Comparison of ENCODE assay signal across 26 mouse cellular contexts in the genomic region with DNA sequence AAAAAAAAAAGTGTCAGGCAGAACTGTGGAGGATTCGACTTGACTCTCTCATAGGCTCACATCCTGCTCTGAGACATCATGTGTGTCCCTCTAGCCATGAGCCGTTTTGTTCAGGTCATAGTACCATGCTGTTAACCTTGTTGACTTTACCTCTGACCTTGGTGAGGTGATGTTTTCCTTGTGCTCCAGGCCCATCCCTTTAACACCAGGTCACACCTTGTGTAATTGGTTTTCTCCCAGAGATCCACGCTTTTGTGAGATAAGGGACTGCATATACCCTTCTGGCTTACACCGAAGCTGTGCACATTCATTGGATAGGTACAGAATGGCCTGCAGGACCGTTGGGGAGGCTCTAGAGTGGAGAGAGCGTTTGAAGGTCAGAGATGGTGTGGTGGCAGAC. TPM values are rescaled to one million over a fixed set of nuclear protein-coding genes. Genes with fewer than 3 reads are reported as not detected.
DNase-seq lines count a peak whose midpoint lies in the region; ATAC-seq and TF ChIP-seq lines count a peak whose summit lies in the region.
"Had no signal": no experiment of that assay in that cellular context is flagged by ENCODE, and none has a peak within 500 bp of the region (broad histone marks: within the 10 kb centered on the region; RNA-seq: fewer than 3 reads in every experiment).

No protein-coding gene starts in this region.

- WGBS in heart, embryonic 16.5 days, result 58% methylated on average over 6 of the region's 6 CpGs
- WGBS in intestine, embryonic 16.5 days, result 56% methylated on average over 6 of the region's 6 CpGs
- WGBS in liver, embryonic 14.5 days (ENCODE audit: insufficient replicate concordance), result 55% methylated on average over 6 of the region's 6 CpGs
- WGBS in stomach, postnatal 0 days, result 63% methylated on average over 6 of the region's 6 CpGs

- H3K9me3 ChIP-seq in heart, embryonic 16.5 days (replicated peaks; ENCODE audit: control insufficient read depth, low read length), result no peaks in the 10 kb centered on the region
- no peaks in the 10 kb centered on the region for H3K9me3 ChIP-seq in intestine, embryonic 16.5 days (ENCODE audit: control insufficient read depth, low read length)
- H3K9me3 ChIP-seq in liver, embryonic 14.5 days (ENCODE audit: control insufficient read depth, low read length), result no peaks in the 10 kb centered on the region
- H3K9me3 ChIP-seq in stomach, postnatal 0 days (ENCODE audit: control insufficient read depth, low read length), result no peaks in the 10 kb centered on the region
- H3K9me3 ChIP-seq: heart, embryonic 13.5 days; hindbrain, embryonic 15.5 days; neural tube, embryonic 12.5 days had no signal

- H3K9ac ChIP-seq in heart, embryonic 16.5 days (ENCODE audit: low read length), result no peak overlapping the region
- no peak overlapping the region for H3K9ac ChIP-seq in intestine, embryonic 16.5 days (ENCODE audit: low read depth, low read length)
- no peak overlapping the region for H3K9ac ChIP-seq in liver, embryonic 14.5 days (replicated peaks)
- no peak overlapping the region for H3K9ac ChIP-seq in stomach, postnatal 0 days (ENCODE audit: low read length)
- H3K9ac ChIP-seq: heart, embryonic 13.5 days; hindbrain, embryonic 15.5 days; lung, embryonic 14.5 days; neural tube, embryonic 12.5 days had no signal

- no peak overlapping the region for H3K4me3 ChIP-seq in heart, embryonic 16.5 days (ENCODE audit: low read length)
- no peak overlapping the region for H3K4me3 ChIP-seq in intestine, embryonic 16.5 days (ENCODE audit: low read length)
- H3K4me3 ChIP-seq in liver, embryonic 14.5 days (ENCODE audit: insufficient read depth in 1 of 2, low read depth in 2 of 2, low read length in 2 of 2), result no peak overlapping the region
- H3K4me3 ChIP-seq in stomach, postnatal 0 days (ENCODE audit: low read depth, low read length), result no peak overlapping the region
- H3K4me3 ChIP-seq in left cerebral cortex, adult 2 months, result no peak overlapping the region
- H3K4me3 ChIP-seq: heart, embryonic 13.5 days; hindbrain, embryonic 15.5 days; megakaryocyte, embryonic 14.5 days; neural tube, embryonic 12.5 days had no signal

- no peaks in the 10 kb centered on the region for H3K27me3 ChIP-seq in heart, embryonic 16.5 days (ENCODE audit: control insufficient read depth, insufficient read depth, low read length)
- no peaks in the 10 kb centered on the region for H3K27me3 ChIP-seq in intestine, embryonic 16.5 days (replicated peaks; ENCODE audit: control insufficient read depth, insufficient read depth, low read length)
- no peaks in the 10 kb centered on the region for H3K27me3 ChIP-seq in liver, embryonic 14.5 days (ENCODE audit: control insufficient read depth, insufficient read depth, low read length)
- H3K27me3 ChIP-seq in stomach, postnatal 0 days (ENCODE audit: control insufficient read depth, insufficient read depth, low read length), result no peaks in the 10 kb centered on the region
- H3K27me3 ChIP-seq: heart, embryonic 13.5 days; hindbrain, embryonic 15.5 days; neural tube, embryonic 12.5 days had no signal

- DNase-seq in heart, adult 11 months, result no peak
- no peak for DNase-seq in liver, embryonic 14.5 days (ENCODE audit: low read depth in 3 of 3, low spot score in 3 of 3)
- DNase-seq in stomach, postnatal 0 days (ENCODE audit: low spot score), result no peak
- DNase-seq in left cerebral cortex, adult 2 months (ENCODE audit: extremely low spot score in 1 of 2, low spot score in 2 of 2), result no peak
- no peak for DNase-seq in thymus, postnatal 25 days
- DNase-seq: adrenal gland, adult 8-10 months; cerebellum, adult 2 months; cerebellum, postnatal 25 days; embryo, embryonic 11 days; gastrocnemius, postnatal 10 days; heart, postnatal 4 days; kidney, adult 2 months; lung, embryonic 14.5 days; lung, postnatal 36 days; midbrain, embryonic 14.5 days; right cerebral cortex, postnatal 25 days; thymus, postnatal 36 days had no signal

- intact Hi-C loops in left cerebral cortex, adult 2 months (cut with DNase I), result no loop called here

- no peaks in the 10 kb centered on the region for H3K36me3 ChIP-seq in heart, embryonic 16.5 days (ENCODE audit: control insufficient read depth, insufficient read depth)
- no peaks in the 10 kb centered on the region for H3K36me3 ChIP-seq in intestine, embryonic 16.5 days (ENCODE audit: control insufficient read depth, insufficient read depth, low read length)
- no peaks in the 10 kb centered on the region for H3K36me3 ChIP-seq in liver, embryonic 14.5 days (replicated peaks; ENCODE audit: control insufficient read depth, insufficient read depth, low read depth)
- H3K36me3 ChIP-seq in stomach, postnatal 0 days (ENCODE audit: control insufficient read depth, insufficient read depth, low read length), result no peaks in the 10 kb centered on the region
- H3K36me3 ChIP-seq: heart, embryonic 13.5 days; hindbrain, embryonic 15.5 days had no signal

- no peak for TF ChIP-seq EP300 in liver, embryonic 14.5 days (IDR thresholded peaks at IDR 0.05; ENCODE audit: low read depth)
- no peak for TF ChIP-seq EP300 in stomach, postnatal 0 days (optimal IDR thresholded peaks at IDR 0.05)

- TF ChIP-seq CTCF in liver, embryonic 14.5 days (IDR thresholded peaks at IDR 0.05; ENCODE audit: low read depth), result no peak
- no peak for TF ChIP-seq CTCF in stomach, postnatal 0 days (IDR thresholded peaks at IDR 0.05; ENCODE audit: low read depth)
- no peak for TF ChIP-seq CTCF in left cerebral cortex, adult 2 months (IDR thresholded peaks at IDR 0.05)

- H3K4me1 ChIP-seq in heart, embryonic 16.5 days (ENCODE audit: control insufficient read depth, insufficient read depth, low read length), result peaks cover 21% of the 10 kb centered on the region
- H3K4me1 ChIP-seq in intestine, embryonic 16.5 days (ENCODE audit: control insufficient read depth, insufficient read depth, low read length), result peaks cover 14% of the 10 kb centered on the region; the same call in 1 of the 2 replicates
- peaks cover 0 to 13% of the 10 kb centered on the region in 2 experiments; a peak in 2 of 4 replicates for H3K4me1 ChIP-seq in liver, embryonic 14.5 days (replicated peaks; ENCODE audit: control insufficient read depth in 2 of 2, insufficient read depth in 2 of 2, low read length in 1 of 2)
- H3K4me1 ChIP-seq in stomach, postnatal 0 days (replicated peaks; ENCODE audit: control insufficient read depth, insufficient read depth), result no peaks in the 10 kb centered on the region
- H3K4me1 ChIP-seq: megakaryocyte, embryonic 14.5 days had no signal

- H3K27ac ChIP-seq in heart, embryonic 16.5 days (ENCODE audit: low read length), result 0 out of 2 replicates have a peak overlapping the region, but pooled peaks have one; percentile 21
- H3K27ac ChIP-seq in intestine, embryonic 16.5 days (ENCODE audit: low read length), result 0 out of 2 replicates have a peak overlapping the region, but pooled peaks have one; percentile 20
- no peak overlapping the region for H3K27ac ChIP-seq in liver, embryonic 14.5 days
- no peak overlapping the region for H3K27ac ChIP-seq in stomach, postnatal 0 days (replicated peaks)
- H3K27ac ChIP-seq in left cerebral cortex, adult 2 months, result no peak overlapping the region
- H3K27ac ChIP-seq: heart, embryonic 13.5 days; hindbrain, embryonic 15.5 days; kidney, postnatal 0 days; neural tube, embryonic 12.5 days had no signal

- ATAC-seq in heart, embryonic 16.5 days (replicated peaks; ENCODE audit: extremely low read depth, insufficient read depth, low FRiP score), result no peak
- peak; percentile 63 for ATAC-seq in intestine, embryonic 16.5 days
- peak; percentile 63 for ATAC-seq in liver, embryonic 14.5 days (ENCODE audit: insufficient read depth)
- peak; percentile 67 for ATAC-seq in stomach, postnatal 0 days (ENCODE audit: low FRiP score, low TSS enrichment)
- ATAC-seq in inflammation-experienced regulatory T-cells, adult 6 months, result no peak
- ATAC-seq: forebrain, embryonic 16.5 days had no signal

- no peak overlapping the region for H3K4me2 ChIP-seq in heart, embryonic 16.5 days (ENCODE audit: low read depth, low read length)
- no peak overlapping the region for H3K4me2 ChIP-seq in intestine, embryonic 16.5 days (ENCODE audit: low read depth, low read length)
- H3K4me2 ChIP-seq in liver, embryonic 14.5 days (ENCODE audit: low read depth), result no peak overlapping the region
- no peak overlapping the region for H3K4me2 ChIP-seq in stomach, postnatal 0 days (replicated peaks; ENCODE audit: low read depth)
- H3K4me2 ChIP-seq: heart, embryonic 13.5 days; hindbrain, embryonic 15.5 days; lung, embryonic 14.5 days; neural tube, embryonic 12.5 days had no signal

RNA-seq across cellular contexts. Expression of a gene that starts 8.0 kb away (rescaled TPM):
- 25.8 and 28.5 TPM in 2 replicates for polyA plus RNA-seq in heart, embryonic 16.5 days (2015; fragmentation: Nextera tagmentation; extraction: Ambion mirVana)
- 51.4 and 61.1 TPM in 2 replicates for polyA plus RNA-seq in intestine, embryonic 16.5 days (2015; fragmentation: Nextera tagmentation; extraction: Ambion mirVana)
- 6.0 and 7.7 TPM in 2 replicates for polyA plus RNA-seq in liver, embryonic 14.5 days (2012; rRNA removed)
- 11.7 and 12.4 TPM in 2 replicates for polyA plus RNA-seq in liver, embryonic 14.5 days (2014; fragmentation: Nextera tagmentation; extraction: Ambion mirVana)
- polyA plus RNA-seq in stomach, postnatal 0 days (2015; fragmentation: Nextera tagmentation; extraction: Ambion mirVana), result 56.4 and 62.1 TPM in 2 replicates
- 10 to 100 TPM; 28.5 to 31.5 TPM for total RNA-seq in left cerebral cortex, adult 2 months (2021)
- polyA plus RNA-seq in inflammation-experienced regulatory T-cells, adult 6 months (2017; shearing (Covaris generic)), result 1 to 10 TPM in 2 of 3 experiments, under 1 TPM in 1; 0.65 to 1.5 (median 1.1) TPM

Comparison
In these comparisons a context has a peak if more than half of its experiments do, and no peak if none do; other contexts are left out.
1. ATAC-seq: peak in intestine, embryonic 16.5 days (single experiment), liver, embryonic 14.5 days (single experiment) and stomach, postnatal 0 days (single experiment); none in heart, embryonic 16.5 days (single experiment) and inflammation-experienced regulatory T-cells, adult 6 months (single experiment).
2. H3K27ac ChIP-seq: peak in heart, embryonic 16.5 days (single experiment) and intestine, embryonic 16.5 days (single experiment); none in liver, embryonic 14.5 days (single experiment), stomach, postnatal 0 days (single experiment) and left cerebral cortex, adult 2 months (single experiment).